Mouse (Mus musculus) limb, embryonic 10.5 days (tissue): ENCODE measurements around the gene Fhit. TPM values are rescaled to one million over a fixed set of nuclear protein-coding genes. Genes with fewer than 3 reads are reported as not detected.

Source experiments
- DNase-seq: peaks from one replicate; pipeline ENCODE4 v3.0.0-alpha.2; 2017; ENCODE audit warnings: low spot score
- H3K27ac ChIP-seq: fragments of 300-500 bp; sonication (generic); 2 replicates; pipeline ENCODE4 v1.5.1; 2016; ENCODE audit warnings: mild to moderate bottlenecking
- H3K27me3 ChIP-seq: fragments of 300-500 bp; sonication (generic); 2 replicates; pipeline ENCODE4 v1.6.1; 2016; ENCODE audit warnings: low read depth, mild to moderate bottlenecking; ENCODE audit not compliant: poor library complexity, severe bottlenecking
- H3K36me3 ChIP-seq: fragments of 300-500 bp; sonication (generic); 2 replicates; pipeline ENCODE4 v1.6.1; 2016; ENCODE audit warnings: mild to moderate bottlenecking, moderate library complexity
- H3K4me1 ChIP-seq: fragments of 300-500 bp; sonication (generic); 2 replicates; pipeline ENCODE4 v1.6.1; 2016
- H3K4me3 ChIP-seq: fragments of 300-500 bp; sonication (generic); 2 replicates; pipeline ENCODE4 v1.5.1; 2016; ENCODE audit warnings: mild to moderate bottlenecking, moderate library complexity
- H3K9me3 ChIP-seq: fragments of 300-500 bp; sonication (generic); replicated peaks from 2 replicates; pipeline ENCODE4 v1.6.1; 2016; ENCODE audit warnings: mild to moderate bottlenecking
- WGBS: fragments of 180-500 bp; shearing (Covaris S2); methylation state at CpG from one replicate; pipeline ENCODE4 v1.1.7; 2016; 5-methylcytosine and 5-hydroxymethylcytosine counted together
- polyA plus RNA-seq: library from polyadenylated mRNA; unstranded; fragments of >200 nt; fragmentation: Nextera tagmentation; extraction: Ambion mirVana; gene quantifications from 2 replicates; pipeline ENCODE4 v1.2.1, GENCODE M21; 2016

Gene Fhit
- polyA plus RNA-seq, 1 experiment from 2014 or later: 2.4 TPM

DNA sequence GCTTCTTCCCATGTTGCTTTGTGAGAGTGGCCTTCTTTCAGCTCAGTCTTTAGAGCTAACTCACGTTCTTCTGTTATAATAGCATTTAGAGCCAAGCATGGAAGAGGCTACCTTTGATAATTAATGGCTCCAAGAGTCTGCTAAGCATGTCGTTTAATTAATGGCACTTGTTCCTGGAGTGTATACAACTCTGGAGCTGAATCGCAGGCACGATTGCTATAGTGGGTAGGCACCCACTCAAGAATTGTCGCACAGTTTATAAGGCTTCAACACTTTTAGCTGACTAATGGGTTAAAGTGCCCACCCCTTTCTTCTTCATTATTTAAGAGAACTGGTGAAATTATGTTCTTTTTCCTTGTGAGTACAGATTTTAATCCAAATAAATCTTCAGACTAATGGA is 1605.5 kb downstream of the Fhit start:
- DNase-seq: no peak
- H3K27me3 ChIP-seq: no peaks in the 10 kb centered on the region
- peak overlapping the region; percentile 53; the same call in 1 of the 2 replicates for H3K27ac ChIP-seq
- H3K4me1 ChIP-seq: peaks cover 19% of the 10 kb centered on the region
- no peaks in the 10 kb centered on the region for H3K9me3 ChIP-seq
- no peak overlapping the region for H3K4me3 ChIP-seq
- 69% methylated on average over 5 of the region's 5 CpGs for WGBS
- no peaks in the 10 kb centered on the region for H3K36me3 ChIP-seq

DNA sequence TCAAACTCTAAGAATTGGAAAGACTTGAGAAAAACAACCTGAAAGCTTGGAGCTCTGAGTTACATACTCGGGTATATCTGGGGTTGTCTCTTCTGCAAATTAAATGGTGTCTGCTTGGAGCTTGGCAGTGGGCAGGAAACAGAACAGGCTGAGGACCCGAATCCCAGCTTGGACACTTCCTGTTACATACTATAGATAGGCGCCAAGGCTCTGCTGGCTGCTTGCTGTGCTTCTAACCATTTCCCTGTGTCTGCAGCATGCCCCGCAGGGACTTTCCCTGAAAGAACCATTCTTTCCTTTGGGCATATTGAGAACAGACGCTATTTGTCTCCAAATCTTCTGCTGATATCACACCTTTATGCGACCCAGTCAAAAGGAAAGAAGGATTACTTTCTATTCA is 1606.0 kb downstream of the Fhit start:
- Histone ChIP-seq H3K36me3 (no peaks in the 10 kb centered on the region), H3K27me3 (no peaks in the 10 kb centered on the region), H3K4me1 (peaks cover 19% of the 10 kb centered on the region), H3K4me3 (no peak overlapping the region), H3K27ac (peak overlapping the region; percentile 53), H3K9me3 (no peaks in the 10 kb centered on the region)
- peak; percentile 32 for DNase-seq
- WGBS: 56% methylated on average over 6 of the region's 6 CpGs

DNA sequence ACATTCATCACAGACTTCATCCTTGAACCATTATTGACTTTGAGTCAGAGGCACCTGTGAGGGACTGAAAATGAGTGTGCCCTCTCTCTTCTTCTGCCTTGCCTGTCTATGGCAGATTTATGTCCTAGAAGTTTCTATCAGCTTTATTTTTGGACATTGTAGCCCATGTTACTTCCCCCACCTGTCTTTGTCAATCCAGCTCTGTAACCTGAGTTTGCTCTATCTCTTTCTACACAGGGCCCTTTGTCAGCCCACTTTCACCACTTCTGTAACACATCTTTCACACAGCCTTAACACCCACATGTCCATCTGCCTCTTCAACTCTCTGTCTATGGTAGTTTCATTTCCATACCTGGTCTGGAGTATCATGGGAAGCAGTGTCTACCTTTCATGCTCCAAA is 1609.7 kb downstream of the Fhit start:
- Histone ChIP-seq H3K27me3 (no peaks in the 10 kb centered on the region), H3K27ac (no peak overlapping the region), H3K4me1 (peaks cover 19% of the 10 kb centered on the region), H3K36me3 (no peaks in the 10 kb centered on the region), H3K4me3 (no peak overlapping the region), H3K9me3 (no peaks in the 10 kb centered on the region)
- DNase-seq: no peak

DNA sequence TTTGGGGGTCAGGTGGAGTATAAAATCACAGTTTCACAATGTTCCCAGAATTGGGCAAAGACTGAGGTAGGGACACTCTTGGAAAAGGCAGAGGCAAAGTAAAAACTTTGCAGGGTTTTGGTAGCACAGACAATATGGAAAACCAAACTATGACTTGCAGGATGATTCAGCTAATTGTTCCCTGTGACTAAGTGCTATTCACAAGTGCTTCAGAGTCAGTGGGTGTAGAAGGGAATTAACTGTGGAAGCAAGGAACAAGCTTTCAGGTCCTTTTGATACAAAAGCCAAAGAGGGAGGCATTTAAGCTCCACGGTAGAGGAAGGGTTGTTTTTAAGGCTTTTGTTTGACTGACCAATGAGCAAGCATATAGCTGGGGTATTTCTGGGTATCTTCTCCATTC is 1613.9 kb downstream of the Fhit start:
- no peaks in the 10 kb centered on the region; the same call in 1 of the 2 replicates for H3K4me1 ChIP-seq
- H3K27ac ChIP-seq: no peak overlapping the region
- H3K36me3 ChIP-seq: no peaks in the 10 kb centered on the region
- no peaks in the 10 kb centered on the region for H3K9me3 ChIP-seq
- no peak for DNase-seq
- no peak overlapping the region for H3K4me3 ChIP-seq
- 68% methylated on average over 1 of the region's 1 CpGs for WGBS
- no peaks in the 10 kb centered on the region for H3K27me3 ChIP-seq

DNA sequence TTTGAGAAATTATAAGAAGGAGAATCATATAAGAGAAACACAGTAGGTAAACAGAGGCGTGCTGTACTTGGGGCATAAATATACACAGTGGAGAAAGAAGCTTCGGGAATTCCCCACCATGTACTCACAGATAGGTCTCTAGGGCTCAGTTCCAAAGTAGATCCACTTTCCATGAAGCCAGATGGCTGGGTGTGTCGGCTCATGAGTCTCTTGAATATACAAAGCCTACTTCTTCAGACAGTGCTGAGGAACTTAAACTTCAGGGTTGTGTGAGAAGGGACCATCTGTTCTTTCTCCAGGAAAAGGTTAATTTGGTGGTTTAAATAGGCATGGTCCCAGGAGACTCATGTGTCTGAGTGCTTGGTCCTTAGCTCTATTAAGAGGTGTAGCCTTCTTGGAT is 1617.5 kb downstream of the Fhit start:
- no peak for DNase-seq
- Histone ChIP-seq H3K4me3 (no peak overlapping the region), H3K36me3 (no peaks in the 10 kb centered on the region), H3K27me3 (no peaks in the 10 kb centered on the region), H3K27ac (no peak overlapping the region), H3K4me1 (no peaks in the 10 kb centered on the region; the same call in 1 of the 2 replicates), H3K9me3 (no peaks in the 10 kb centered on the region)
- WGBS: 91% methylated on average over 3 of the region's 3 CpGs

DNA sequence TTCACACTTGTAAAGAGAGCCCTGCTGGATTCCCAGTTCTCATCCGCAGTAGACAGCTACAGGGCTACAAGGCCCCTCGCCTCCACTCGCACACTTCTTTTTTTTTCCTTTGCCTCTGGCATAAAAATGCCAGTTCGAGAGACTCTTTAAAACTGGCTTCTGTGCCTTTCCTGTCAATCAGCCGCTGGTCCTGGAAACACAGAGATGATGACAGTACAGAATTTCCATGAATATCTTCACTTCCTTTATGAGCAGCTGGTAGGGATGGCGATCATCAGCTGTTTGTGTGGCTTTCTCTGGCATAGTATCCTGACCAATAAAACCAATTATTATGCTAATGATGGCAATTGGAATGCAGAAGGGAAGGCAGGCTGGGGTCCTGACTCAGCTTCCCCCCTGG is 1626.3 kb downstream of the Fhit start:
- H3K36me3 ChIP-seq: no peaks in the 10 kb centered on the region
- no peak overlapping the region for H3K27ac ChIP-seq
- H3K4me1 ChIP-seq: no peaks in the 10 kb centered on the region
- no peak for DNase-seq
- 69% methylated on average over 6 of the region's 6 CpGs for WGBS
- no peak overlapping the region for H3K4me3 ChIP-seq
- H3K27me3 ChIP-seq: no peaks in the 10 kb centered on the region
- H3K9me3 ChIP-seq: no peaks in the 10 kb centered on the region

DNA sequence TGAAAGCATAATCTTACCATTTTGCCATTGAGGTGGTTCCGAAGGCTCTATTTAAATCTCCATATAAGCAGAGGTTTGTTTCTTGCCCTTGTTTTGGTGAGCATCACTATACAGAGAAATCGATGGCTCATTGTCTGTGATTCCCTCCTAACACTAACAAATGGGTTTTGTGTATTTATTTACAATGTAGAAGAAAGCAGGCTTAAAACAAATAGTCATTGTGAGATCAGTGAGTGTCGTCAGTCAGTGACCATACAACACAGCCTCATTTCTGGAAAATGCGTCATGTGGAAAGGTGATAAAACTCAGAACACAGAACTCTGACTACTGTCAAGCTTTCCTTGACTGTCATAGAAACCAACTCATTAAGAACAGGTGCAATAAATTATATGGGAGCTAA is 1632.6 kb downstream of the Fhit start:
- no peak for DNase-seq
- no peaks in the 10 kb centered on the region for H3K9me3 ChIP-seq
- WGBS: 93% methylated on average over 4 of the region's 4 CpGs
- no peaks in the 10 kb centered on the region for H3K4me1 ChIP-seq
- no peak overlapping the region for H3K4me3 ChIP-seq
- no peaks in the 10 kb centered on the region for H3K27me3 ChIP-seq
- H3K27ac ChIP-seq: no peak overlapping the region
- no peaks in the 10 kb centered on the region for H3K36me3 ChIP-seq

DNA sequence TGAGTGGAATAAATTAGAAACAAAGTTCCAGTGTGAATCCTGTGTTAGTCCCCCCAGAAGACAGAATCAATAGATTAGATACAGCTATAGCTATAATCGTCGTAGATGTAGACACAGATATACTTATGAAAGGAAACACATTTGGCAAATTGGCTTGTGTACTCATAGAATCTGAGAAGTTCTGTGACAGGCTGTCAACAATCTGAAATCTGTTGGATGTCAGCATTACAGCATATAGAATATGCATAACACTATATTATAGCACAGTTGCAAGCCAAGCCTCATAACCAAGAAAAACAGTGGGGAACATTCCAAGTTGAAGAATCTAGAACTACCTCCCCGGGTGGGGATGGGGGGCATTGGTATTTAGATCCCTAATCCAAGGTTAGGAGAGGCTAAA is 1635.7 kb downstream of the Fhit start:
- Histone ChIP-seq H3K9me3 (no peaks in the 10 kb centered on the region), H3K4me3 (no peak overlapping the region), H3K4me1 (no peaks in the 10 kb centered on the region), H3K27ac (no peak overlapping the region), H3K27me3 (no peaks in the 10 kb centered on the region), H3K36me3 (no peaks in the 10 kb centered on the region)
- no peak for DNase-seq
- WGBS: 93% methylated on average over 3 of the region's 3 CpGs

DNA sequence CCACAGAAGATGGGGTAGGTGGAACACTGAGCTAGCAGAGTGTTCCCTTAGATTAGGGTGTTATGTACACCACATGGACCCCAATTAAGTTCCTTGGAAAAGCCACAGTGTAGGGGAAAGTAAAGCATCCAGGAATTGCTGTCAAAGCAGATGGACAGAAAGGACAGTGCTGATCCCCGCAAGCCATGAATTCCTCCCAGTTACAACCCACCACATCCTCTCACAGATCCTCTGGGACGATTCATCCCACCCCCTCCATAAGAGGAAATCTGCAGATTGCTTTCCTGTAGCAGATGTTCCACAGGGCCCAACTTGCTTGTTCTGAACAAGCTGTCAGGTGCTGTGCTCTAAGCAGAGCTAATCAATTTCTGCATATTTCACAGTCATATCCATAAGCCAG is 1644.2 kb downstream of the Fhit start:
- H3K36me3 ChIP-seq: no peaks in the 10 kb centered on the region
- no peaks in the 10 kb centered on the region for H3K27me3 ChIP-seq
- 70% methylated on average over 2 of the region's 2 CpGs for WGBS
- no peaks in the 10 kb centered on the region for H3K4me1 ChIP-seq
- H3K27ac ChIP-seq: no peak overlapping the region
- DNase-seq: no peak
- H3K4me3 ChIP-seq: no peak overlapping the region
- no peaks in the 10 kb centered on the region for H3K9me3 ChIP-seq

DNA sequence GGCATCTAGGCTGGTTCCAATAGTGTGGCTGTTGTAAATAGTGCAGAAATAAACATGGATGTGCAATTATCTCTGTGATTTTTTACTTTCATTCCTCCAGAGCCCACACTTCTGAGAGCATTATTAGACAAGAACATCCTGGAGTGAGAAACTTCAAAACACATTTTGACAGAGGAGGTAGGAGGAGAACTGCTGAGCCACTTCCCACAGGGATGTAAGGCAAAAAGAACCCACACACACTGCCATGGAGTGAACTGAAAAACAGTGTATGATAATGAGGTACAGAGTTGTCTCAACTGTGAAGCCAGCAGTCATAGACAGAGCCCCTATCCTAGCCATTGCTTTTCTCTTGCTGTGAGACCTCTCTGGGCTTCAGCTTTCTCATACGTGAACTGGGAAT is 1652.2 kb downstream of the Fhit start:
- no peak for DNase-seq
- Histone ChIP-seq H3K27me3 (no peaks in the 10 kb centered on the region), H3K4me3 (no peak overlapping the region), H3K27ac (no peak overlapping the region), H3K4me1 (no peaks in the 10 kb centered on the region), H3K9me3 (no peaks in the 10 kb centered on the region), H3K36me3 (no peaks in the 10 kb centered on the region)
- 80% methylated on average over 1 of the region's 1 CpGs for WGBS

Other genes with a start within 250 kb of the Fhit start
- 1.8 and 2.8 TPM in 2 replicates for gene Gm3839, start 194.7 kb upstream of the Fhit start, polyA plus RNA-seq